Mouse (Mus musculus) midbrain, embryonic 13.5 days (tissue): ENCODE results near the gene Slc35c2. TPM values are rescaled to one million over a fixed set of nuclear protein-coding genes. Genes with fewer than 3 reads are reported as not detected.

Experiments
- ATAC-seq: fragments of 200-750 bp; cut with Nextera tagmentation; 2 replicates; pipeline ENCODE4 v1.8.0; 2017; ENCODE audit warnings: mild to moderate bottlenecking, moderate TSS enrichment, moderate library complexity
- H3K27ac ChIP-seq: fragments of 300-500 bp; sonication (generic); 2 replicates; pipeline ENCODE4 v1.5.1; 2015; ENCODE audit warnings: inconsistent platforms, mild to moderate bottlenecking, moderate library complexity
- H3K27me3 ChIP-seq: fragments of 300-500 bp; sonication (generic); 2 replicates; pipeline ENCODE4 v1.6.1; 2015; ENCODE audit warnings: mild to moderate bottlenecking, inconsistent platforms
- H3K36me3 ChIP-seq: fragments of 300-500 bp; sonication (generic); 2 replicates; pipeline ENCODE4 v1.6.1; 2015; ENCODE audit warnings: mild to moderate bottlenecking, inconsistent platforms
- H3K4me1 ChIP-seq: fragments of 300-500 bp; sonication (generic); replicated peaks from 2 replicates; pipeline ENCODE4 v1.6.1; 2015; ENCODE audit warnings: inconsistent platforms
- H3K4me2 ChIP-seq: fragments of 300-500 bp; sonication (generic); replicated peaks from 2 replicates; pipeline ENCODE4 v1.6.1; 2015; ENCODE audit warnings: moderate library complexity, mild to moderate bottlenecking, inconsistent platforms
- H3K4me3 ChIP-seq: fragments of 300-500 bp; sonication (generic); replicated peaks from 2 replicates; pipeline ENCODE4 v1.5.1; 2015; ENCODE audit warnings: mild to moderate bottlenecking, inconsistent platforms
- H3K9ac ChIP-seq: fragments of 300-500 bp; sonication (generic); replicated peaks from 2 replicates; pipeline ENCODE4 v1.6.1; 2015; ENCODE audit warnings: mild to moderate bottlenecking, inconsistent platforms
- H3K9me3 ChIP-seq: fragments of 300-500 bp; sonication (generic); 2 replicates; pipeline ENCODE4 v1.6.1; 2016; ENCODE audit warnings: mild to moderate bottlenecking, inconsistent platforms
- WGBS: fragments of 180-500 bp; shearing (Covaris S2); methylation state at CpG from one replicate; pipeline ENCODE4 v1.1.7; 2015; 5-methylcytosine and 5-hydroxymethylcytosine counted together
- polyA plus RNA-seq: library from polyadenylated mRNA; unstranded; fragments of >200 nt; fragmentation: Nextera tagmentation; extraction: Ambion mirVana; gene quantifications from 2 replicates; pipeline ENCODE4 v1.2.1, GENCODE M21; 2015

The Slc35c2 gene
- polyA plus RNA-seq, 1 experiment from 2014 or later = 73.8 TPM

DNA sequence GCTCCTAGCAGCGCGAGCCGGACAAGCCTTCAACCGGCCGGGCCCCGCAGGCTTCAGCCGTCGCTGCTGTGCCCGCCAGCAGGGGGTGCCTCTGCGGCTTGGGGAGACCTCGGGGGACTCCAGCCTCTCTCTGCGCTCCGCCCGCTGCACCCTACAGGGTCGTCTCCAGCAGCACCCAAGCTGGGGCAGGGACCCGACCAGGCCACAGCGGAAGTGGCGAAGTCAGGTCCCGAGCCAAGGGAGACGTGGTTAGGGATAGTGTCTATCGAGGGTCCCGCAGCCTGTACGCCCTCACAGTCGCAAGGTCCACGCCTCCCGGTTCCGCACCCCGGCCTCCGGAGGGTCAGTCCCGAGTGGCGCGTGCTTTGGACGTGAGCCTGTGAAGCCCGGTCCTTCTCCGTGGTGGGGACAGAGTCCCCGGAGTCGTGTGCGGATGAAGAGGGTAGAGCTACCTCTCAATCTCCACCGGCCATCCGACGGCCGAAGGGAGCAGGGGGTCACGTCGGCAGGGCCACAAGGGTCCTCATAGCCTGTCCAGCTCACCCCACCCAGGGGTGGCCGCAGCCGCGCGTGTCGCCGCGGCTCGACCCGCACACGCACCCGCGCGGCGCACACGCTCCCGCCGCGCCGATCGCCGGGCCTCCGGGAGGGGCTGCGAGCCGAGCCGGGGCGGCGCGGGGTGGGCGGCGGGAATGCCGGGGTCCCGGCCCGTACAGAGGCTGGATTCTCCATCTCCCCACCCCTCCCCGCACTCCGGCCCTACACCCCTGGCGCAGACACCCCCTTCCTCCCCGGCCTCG is 54.0 kb downstream of the Slc35c2 start:
- Histone ChIP-seq H3K9ac (peak overlapping the region; percentile 89), H3K27me3 (peaks cover 79% of the 10 kb centered on the region), H3K4me3 (peak overlapping the region; percentile 81), H3K27ac (peak overlapping the region; percentile 91), H3K9me3 (no peaks in the 10 kb centered on the region), H3K4me1 (peaks cover 65% of the 10 kb centered on the region), H3K36me3 (no peaks in the 10 kb centered on the region), H3K4me2 (peak overlapping the region; percentile 95)
- ATAC-seq = peak; percentile 18
- under 1% methylated on average over 69 of the region's 82 CpGs for WGBS

DNA sequence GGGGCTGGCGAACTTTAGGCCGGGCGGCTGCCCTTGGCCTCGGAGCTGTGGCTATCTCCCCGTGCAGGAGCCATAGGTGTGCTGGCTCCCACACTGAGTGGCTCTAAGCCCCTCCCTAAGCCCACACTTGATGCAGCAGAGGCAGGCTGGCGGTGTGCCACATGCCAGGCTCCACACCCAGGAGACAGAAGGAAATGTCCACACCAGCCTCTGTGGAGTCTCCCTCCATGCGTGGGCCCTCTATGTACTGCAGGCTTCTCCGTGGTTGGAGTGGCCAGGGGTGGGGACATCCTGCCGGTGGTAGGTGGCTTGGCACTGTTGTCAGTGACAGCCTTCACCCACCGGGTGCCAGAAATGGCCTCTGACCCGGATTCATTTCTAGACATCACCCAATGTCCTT is 58.6 kb downstream of the Slc35c2 start:
- H3K4me2 ChIP-seq = no peak overlapping the region
- H3K27ac ChIP-seq = no peak overlapping the region
- 84% methylated on average over 11 of the region's 11 CpGs for WGBS
- H3K36me3 ChIP-seq = no peaks in the 10 kb centered on the region
- H3K4me1 ChIP-seq = peaks cover 69% of the 10 kb centered on the region
- H3K9me3 ChIP-seq = no peaks in the 10 kb centered on the region
- H3K27me3 ChIP-seq = peaks cover 70% of the 10 kb centered on the region
- no peak overlapping the region for H3K9ac ChIP-seq
- no peak for ATAC-seq
- H3K4me3 ChIP-seq = no peak overlapping the region

Other genes starting within 250 kb of the Slc35c2 start
- 7.6 and 8.6 TPM in 2 replicates for gene Cd40, start 232.2 kb downstream of the Slc35c2 start, polyA plus RNA-seq
- not detected in 2 replicates for gene 1700025C18Rik, start 197.1 kb downstream of the Slc35c2 start, polyA plus RNA-seq
- gene Cdh22, start 53.0 kb downstream of the Slc35c2 start, polyA plus RNA-seq = 10.4 and 15.7 TPM in 2 replicates
- 91.6 and 98.6 TPM in 2 replicates for gene Elmo2, start 38.6 kb upstream of the Slc35c2 start, polyA plus RNA-seq
- 10.4 and 10.5 TPM in 2 replicates for gene Zfp663, start 80.9 kb upstream of the Slc35c2 start, polyA plus RNA-seq
- gene Zfp334, start 100.4 kb upstream of the Slc35c2 start, polyA plus RNA-seq = 14.1 and 14.5 TPM in 2 replicates
- gene Ocstamp, start 112.5 kb upstream of the Slc35c2 start, polyA plus RNA-seq = not detected in 2 replicates
- gene Slc13a3, start 185.4 kb upstream of the Slc35c2 start, polyA plus RNA-seq = 3.4 TPM in 2 replicates
- gene Trp53rka, start 205.5 kb upstream of the Slc35c2 start, polyA plus RNA-seq = 44.2 and 47.8 TPM in 2 replicates
- gene Slc2a10, start 215.9 kb upstream of the Slc35c2 start, polyA plus RNA-seq = 2.4 and 2.6 TPM in 2 replicates